Mouse (Mus musculus) liver, adult 2 months (tissue): ENCODE measurements around the gene Olfr1438-ps1. TPM values are rescaled to one million over a fixed set of nuclear protein-coding genes. Genes with fewer than 3 reads are reported as not detected.

ENCODE experiments used
- DNase-seq: peaks from one replicate; pipeline ENCODE4 v3.0.0-alpha.2; 2011; ENCODE audit warnings: low read depth, low spot score; ENCODE audit errors: extremely low read depth
- H3K27ac ChIP-seq: fragments of 200-500 bp; replicated peaks from 2 replicates; pipeline ENCODE4 v1.5.1; 2012; ENCODE audit warnings: low read depth, mild to moderate bottlenecking, control low read depth, inconsistent platforms, low read length; ENCODE audit not compliant: insufficient read depth
- H3K27me3 ChIP-seq: fragments of 200-500 bp; 2 replicates; pipeline ENCODE4 v1.6.1; 2012; ENCODE audit warnings: mild to moderate bottlenecking, moderate library complexity, low read length, inconsistent platforms; ENCODE audit not compliant: control insufficient read depth, insufficient read depth
- H3K36me3 ChIP-seq: fragments of 200-500 bp; 2 replicates; pipeline ENCODE4 v1.6.1; 2012; ENCODE audit warnings: low read length, inconsistent platforms; ENCODE audit not compliant: control insufficient read depth, insufficient read depth
- H3K4me1 ChIP-seq: fragments of 200-500 bp; 2 replicates; pipeline ENCODE4 v1.6.1; 2011; ENCODE audit warnings: low read length; ENCODE audit not compliant: control insufficient read depth, insufficient read depth
- H3K4me3 ChIP-seq: fragments of 200-500 bp; 2 replicates; pipeline ENCODE4 v1.5.1; 2011; ENCODE audit warnings: low read depth, mild to moderate bottlenecking, control low read depth, low read length, moderate library complexity; ENCODE audit not compliant: insufficient read depth
- H3K79me2 ChIP-seq: fragments of 200-500 bp; 2 replicates; pipeline ENCODE4 v1.6.1; 2012; ENCODE audit warnings: inconsistent platforms, mild to moderate bottlenecking, low read length, moderate library complexity; ENCODE audit not compliant: control insufficient read depth, insufficient read depth
- H3K9ac ChIP-seq: fragments of 200-500 bp; 2 replicates; pipeline ENCODE4 v1.6.1; 2012; ENCODE audit warnings: low read depth, mild to moderate bottlenecking, control low read depth, inconsistent platforms, low read length
- CTCF ChIP-seq: fragments of 200-500 bp; IDR thresholded peaks from 2 replicates; pipeline ENCODE4 v1.5.1; 2011; ENCODE audit warnings: low read depth, low read length, control low read depth
- POLR2A ChIP-seq: fragments of 200-500 bp; IDR thresholded peaks from 2 replicates; pipeline ENCODE4 v1.6.1; 2011; ENCODE audit warnings: low read length, control low read depth; ENCODE audit not compliant: insufficient read depth; ENCODE audit errors: extremely low read depth
- WGBS: fragments of 180-500 bp; shearing (Covaris S2); methylation state at CpG from one replicate; pipeline ENCODE4 v1.1.7; 2018; 5-methylcytosine and 5-hydroxymethylcytosine counted together
- polyA plus RNA-seq: library from polyadenylated mRNA; depleted of rRNA; stranded (reverse); fragments of >200 nt; gene quantifications from 2 replicates; pipeline ENCODE4 v1.2.3, GENCODE M21; 2012; rRNA removed
- total RNA-seq: library from RNA; depleted of rRNA; stranded (reverse); fragments of >200 nt; gene quantifications from 2 replicates; pipeline ENCODE4 v1.2.3, GENCODE M21; 2014; rRNA removed

The Olfr1438-ps1 gene
- total and polyA plus RNA-seq, 2 experiments: not detected

DNA sequence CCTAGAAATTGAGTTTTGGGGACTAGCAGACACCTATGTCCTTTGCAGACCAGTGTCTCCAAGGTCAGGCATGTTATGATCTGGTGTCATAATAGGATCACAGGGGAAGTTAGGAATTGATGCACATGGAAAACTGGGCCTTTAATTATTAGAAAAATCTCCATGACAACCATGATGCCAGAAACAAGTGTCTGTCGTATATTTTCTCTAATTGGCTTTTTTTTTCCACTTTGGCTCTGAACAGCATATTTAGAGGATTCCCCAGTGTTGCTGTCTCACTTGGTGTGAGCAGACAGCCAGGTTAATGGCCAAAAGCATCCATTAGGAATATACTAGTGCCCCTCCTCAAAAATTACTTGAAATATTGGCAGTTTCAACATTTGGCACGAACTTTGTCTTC lies 56.2 kb downstream of the Olfr1438-ps1 start, which contains the start of gene Olfr1434:
Gene Olfr1434, plus strand, starts transcription at position 301 of the 400 bp plus-strand sequence.
- Histone ChIP-seq H3K27ac (no peak within 1 kb of the TSS), H3K79me2 (no peaks in the 10 kb centered on the region), H3K27me3 (no peaks in the 10 kb centered on the region), H3K4me3 (no peak within 1 kb of the TSS), H3K4me1 (no peaks in the 10 kb centered on the region), H3K36me3 (no peaks in the 10 kb centered on the region), H3K9ac (no peak within 1 kb of the TSS)
- no peak for DNase-seq
- TF ChIP-seq CTCF (no peak), POLR2A (no peak)
- WGBS: 65% methylated on average over 2 of the region's 2 CpGs

Other genes starting within 250 kb of the Olfr1438-ps1 start
- gene Olfr1426, start 243.9 kb downstream of the Olfr1438-ps1 start, total RNA-seq: not detected in 2 replicates
- gene Olfr1426, start 243.9 kb downstream of the Olfr1438-ps1 start, polyA plus RNA-seq: not detected in 2 replicates
- not detected in 2 replicates for gene Olfr1427, start 232.6 kb downstream of the Olfr1438-ps1 start, total RNA-seq
- not detected in 2 replicates for gene Olfr1427, start 232.6 kb downstream of the Olfr1438-ps1 start, polyA plus RNA-seq
- gene Olfr1428, start 220.0 kb downstream of the Olfr1438-ps1 start, total RNA-seq: not detected in 2 replicates
- gene Olfr1428, start 220.0 kb downstream of the Olfr1438-ps1 start, polyA plus RNA-seq: not detected in 2 replicates
- gene Olfr76, start 212.7 kb downstream of the Olfr1438-ps1 start, total RNA-seq: not detected in 2 replicates
- gene Olfr76, start 212.7 kb downstream of the Olfr1438-ps1 start, polyA plus RNA-seq: not detected in 2 replicates
- not detected in 2 replicates for gene Olfr1555-ps1, start 165.8 kb downstream of the Olfr1438-ps1 start, total RNA-seq
- not detected in 2 replicates for gene Olfr1555-ps1, start 165.8 kb downstream of the Olfr1438-ps1 start, polyA plus RNA-seq
- not detected in 2 replicates for gene Olfr1431, start 135.3 kb downstream of the Olfr1438-ps1 start, total RNA-seq
- gene Olfr1431, start 135.3 kb downstream of the Olfr1438-ps1 start, polyA plus RNA-seq: not detected in 2 replicates
- not detected in 2 replicates for gene Olfr1432, start 103.3 kb downstream of the Olfr1438-ps1 start, total RNA-seq
- gene Olfr1432, start 103.3 kb downstream of the Olfr1438-ps1 start, polyA plus RNA-seq: not detected in 2 replicates
- gene Olfr262, start 94.3 kb downstream of the Olfr1438-ps1 start, total RNA-seq: not detected in 2 replicates
- not detected in 2 replicates for gene Olfr262, start 94.3 kb downstream of the Olfr1438-ps1 start, polyA plus RNA-seq
- not detected in 2 replicates for gene Olfr235, start 74.9 kb downstream of the Olfr1438-ps1 start, total RNA-seq
- not detected in 2 replicates for gene Olfr235, start 74.9 kb downstream of the Olfr1438-ps1 start, polyA plus RNA-seq
- not detected in 2 replicates for gene Olfr1434, start 56.1 kb downstream of the Olfr1438-ps1 start, total RNA-seq
- not detected in 2 replicates for gene Olfr1434, start 56.1 kb downstream of the Olfr1438-ps1 start, polyA plus RNA-seq
- gene Olfr1436, start 36.8 kb downstream of the Olfr1438-ps1 start, total RNA-seq: not detected in 2 replicates
- not detected in 2 replicates for gene Olfr1436, start 36.8 kb downstream of the Olfr1438-ps1 start, polyA plus RNA-seq
- not detected in 2 replicates for gene Olfr1437, start 10.8 kb downstream of the Olfr1438-ps1 start, total RNA-seq
- gene Olfr1437, start 10.8 kb downstream of the Olfr1438-ps1 start, polyA plus RNA-seq: not detected in 2 replicates
- not detected in 2 replicates for gene Olfr1440, start 51.4 kb upstream of the Olfr1438-ps1 start, total RNA-seq
- not detected in 2 replicates for gene Olfr1440, start 51.4 kb upstream of the Olfr1438-ps1 start, polyA plus RNA-seq
- not detected in 2 replicates for gene Olfr1441, start 81.5 kb upstream of the Olfr1438-ps1 start, total RNA-seq
- not detected in 2 replicates for gene Olfr1441, start 81.5 kb upstream of the Olfr1438-ps1 start, polyA plus RNA-seq
- gene Pfpl, start 92.0 kb upstream of the Olfr1438-ps1 start, total RNA-seq: not detected in 2 replicates
- not detected in 2 replicates for gene Pfpl, start 92.0 kb upstream of the Olfr1438-ps1 start, polyA plus RNA-seq
- 27.1 and 30.9 TPM in 2 replicates for gene Mpeg1, start 124.9 kb upstream of the Olfr1438-ps1 start, total RNA-seq
- 6.1 and 7.4 TPM in 2 replicates for gene Mpeg1, start 124.9 kb upstream of the Olfr1438-ps1 start, polyA plus RNA-seq
- 1.8 and 3.8 TPM in 2 replicates for gene Dtx4, start 165.5 kb upstream of the Olfr1438-ps1 start, total RNA-seq
- 6.5 and 7.2 TPM in 2 replicates for gene Dtx4, start 165.5 kb upstream of the Olfr1438-ps1 start, polyA plus RNA-seq
- gene Fam111a, start 209.8 kb upstream of the Olfr1438-ps1 start, total RNA-seq: 2.3 and 2.4 TPM in 2 replicates
- gene Fam111a, start 209.8 kb upstream of the Olfr1438-ps1 start, polyA plus RNA-seq: 0.12 and 0.24 TPM in 2 replicates